Mouse (Mus musculus) yolk sac, embryonic 10.5 days (tissue): ENCODE measurements at regions not wholly inside any gene's neighbourhood (a gene's known extent, or its start where the extent isn't known, plus 50 kb on each side); places are given as distances from the start of the nearest gene placed in this dataset.

Experiments used
- DNase-seq: peaks from one replicate; pipeline ENCODE4 v3.0.0-alpha.2; 2017; ENCODE audit warnings: low spot score

GRCm38 (mm10) chr3:129449928-129450327 lies 82.2 kb upstream of the Elovl6 start:
- no peak for DNase-seq

GRCm38 (mm10) chr3:129450671-129451070 lies 81.5 kb upstream of the Elovl6 start:
- no peak for DNase-seq

DNA sequence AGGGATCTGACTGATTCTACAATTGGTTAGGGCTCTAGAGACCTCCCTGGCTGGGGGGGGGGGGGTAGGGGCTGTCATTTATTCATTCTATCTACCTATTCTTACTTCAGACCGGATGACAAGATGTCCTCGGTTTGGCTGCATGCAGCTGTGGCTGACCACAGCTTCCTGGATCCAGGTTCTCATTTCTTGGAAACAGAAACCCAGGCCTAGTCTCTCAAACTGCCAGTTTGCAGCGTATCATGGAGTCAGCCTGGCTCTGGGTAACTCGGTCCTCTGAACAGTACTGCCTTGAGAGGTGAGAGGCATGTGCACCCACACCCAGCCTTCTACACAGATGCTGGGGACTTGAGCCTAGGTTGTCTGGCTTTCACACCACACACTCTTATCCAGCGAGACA lies 62.1 kb upstream of the Elovl6 start:
- DNase-seq = no peak

- DNase-seq = peak; percentile 22
Observed at GRCm38 (mm10) chr3:129471332-129471731, 60.8 kb upstream of the Elovl6 start.

DNA sequence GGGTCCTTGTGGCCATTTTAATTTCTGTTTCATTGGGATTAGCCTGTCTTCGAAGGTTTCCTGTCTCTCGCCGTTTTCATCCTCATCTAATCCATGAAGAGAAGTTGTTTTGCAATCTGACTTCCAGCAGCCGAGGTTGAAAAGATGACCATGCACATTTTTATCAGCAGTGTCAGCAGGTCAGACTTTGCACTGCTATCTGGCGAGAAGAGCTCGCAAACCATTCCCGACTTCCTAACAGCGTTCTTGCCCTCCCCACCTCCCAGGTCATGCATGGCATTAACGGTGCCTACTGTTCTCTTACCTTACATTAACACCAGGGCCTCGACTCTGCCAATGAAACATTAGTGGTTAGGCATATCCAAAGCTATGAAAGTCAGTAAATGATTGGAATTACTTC lies 60.1 kb upstream of the Elovl6 start:
- DNase-seq = peak; percentile 67

DNA sequence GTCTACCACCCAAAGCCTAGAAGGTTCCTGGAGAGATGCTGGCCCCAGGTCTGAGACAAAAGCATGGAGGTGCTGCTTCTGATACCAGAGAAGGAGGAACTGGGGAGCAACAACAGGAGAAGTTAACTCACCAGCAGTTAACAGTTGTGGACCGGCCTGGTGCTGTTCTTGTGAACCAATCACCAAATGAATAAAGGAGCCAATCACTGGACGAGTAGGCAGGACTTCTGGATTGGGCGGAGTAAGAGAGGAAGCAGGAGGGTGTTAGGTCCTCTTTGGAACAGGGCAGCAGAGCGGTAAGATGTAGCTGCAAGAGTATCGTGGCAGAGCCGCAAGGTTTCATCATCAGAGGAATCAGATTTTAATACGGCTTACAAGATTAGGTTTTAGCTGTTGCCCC lies 57.7 kb upstream of the Elovl6 start:
- no peak for DNase-seq

- DNase-seq = no peak
Observed at GRCm38 (mm10) chr3:129476250-129476649, 55.9 kb upstream of the Elovl6 start.

DNA sequence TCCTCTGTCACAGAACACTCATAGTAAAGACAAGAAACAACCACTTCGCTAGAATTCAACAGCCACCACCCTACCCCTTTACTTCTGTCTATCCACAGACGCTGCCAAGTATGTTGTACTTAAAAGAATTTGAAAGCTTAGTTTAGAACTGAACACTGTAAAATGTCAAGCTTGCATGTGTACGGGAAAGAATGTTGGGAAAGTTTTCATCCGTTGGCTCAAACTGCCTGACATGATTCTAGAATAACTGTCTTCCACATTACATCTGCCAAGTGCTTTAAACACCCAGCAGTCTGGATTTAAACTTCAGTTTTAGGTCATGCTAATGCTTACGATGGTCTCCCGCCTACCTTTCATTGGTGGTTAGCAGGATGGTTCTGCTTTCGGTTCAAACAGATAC lies 54.1 kb upstream of the Elovl6 start:
- no peak for DNase-seq

GRCm38 (mm10) chr3:129481293-129481692 lies 50.9 kb upstream of the Elovl6 start:
- no peak for DNase-seq
